Mouse (Mus musculus): ENCODE results near the gene Pnrc2. TPM values are rescaled to one million over a fixed set of nuclear protein-coding genes. Genes with fewer than 3 reads are reported as not detected.

Pnrc2 gene
- polyA plus RNA-seq, 1 experiment from 2014 or later: 74.9 TPM

DNA sequence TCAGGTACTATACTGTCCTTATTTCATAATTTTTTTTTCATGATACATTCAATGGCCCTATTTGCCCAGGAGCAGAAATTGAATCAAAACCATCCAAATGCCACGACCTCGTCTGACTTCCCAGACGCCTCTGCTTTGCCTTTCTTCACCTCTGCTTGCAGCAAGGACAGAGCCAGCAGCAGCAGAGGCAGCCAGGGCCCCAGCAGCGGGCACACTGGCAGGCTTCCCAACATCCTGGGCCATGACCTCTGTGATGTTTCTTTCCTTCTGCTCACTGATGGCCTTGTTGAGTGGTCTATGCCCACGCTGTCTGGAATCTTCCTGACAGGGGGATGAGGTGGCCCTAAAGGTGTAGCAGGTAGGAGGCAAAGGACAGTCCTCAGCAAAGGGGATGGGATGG is 26.1 kb downstream of the Pnrc2 start:
- WGBS (ENCODE audit: insufficient replicate concordance): 73% methylated on average over 5 of the region's 5 CpGs
- H3K9ac ChIP-seq (ENCODE audit: low read depth, low read length): no peak overlapping the region
- no peak overlapping the region for H3K4me2 ChIP-seq (ENCODE audit: low read depth, low read length)
- ATAC-seq (ENCODE audit: low read depth): no peak
- H3K36me3 ChIP-seq (ENCODE audit: control insufficient read depth, insufficient read depth): no peaks in the 10 kb centered on the region
- peaks cover 28% of the 10 kb centered on the region for H3K4me1 ChIP-seq (ENCODE audit: control insufficient read depth, low read depth, low read length)
- no peaks in the 10 kb centered on the region for H3K27me3 ChIP-seq (ENCODE audit: control insufficient read depth, insufficient read depth, low read depth, low read length)
- no peak overlapping the region for H3K27ac ChIP-seq (ENCODE audit: low read length)
- H3K4me3 ChIP-seq (ENCODE audit: low read depth, low read length): no peak overlapping the region
- no peaks in the 10 kb centered on the region for H3K9me3 ChIP-seq (replicated peaks; ENCODE audit: control insufficient read depth, low read length)

DNA sequence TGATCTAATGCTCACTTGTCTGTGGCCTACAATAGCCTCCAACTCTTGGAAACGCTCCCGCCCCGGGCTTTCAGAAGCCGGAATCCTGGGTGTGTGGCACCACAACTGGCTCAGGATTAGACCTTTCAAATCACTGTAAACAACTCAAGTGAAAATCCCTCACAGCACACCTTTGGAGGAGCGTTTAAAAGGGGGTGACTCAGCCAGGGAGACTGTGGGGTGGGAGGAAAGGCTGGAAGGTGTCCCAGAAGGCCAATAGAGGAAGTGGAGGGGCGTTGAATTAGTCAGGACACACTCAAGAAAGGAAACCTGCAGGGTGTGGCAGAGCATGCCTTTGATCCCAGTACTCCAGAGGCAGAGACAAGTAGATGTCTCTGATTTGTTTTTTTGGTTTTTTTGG is 29.2 kb downstream of the Pnrc2 start:
- WGBS (ENCODE audit: insufficient replicate concordance): 67% methylated on average over 6 of the region's 6 CpGs
- Histone ChIP-seq H3K27me3 (ENCODE audit: control insufficient read depth, insufficient read depth, low read depth, low read length) (no peaks in the 10 kb centered on the region), H3K27ac (ENCODE audit: low read length) (no peak overlapping the region), H3K4me3 (ENCODE audit: low read depth, low read length) (no peak overlapping the region), H3K36me3 (ENCODE audit: control insufficient read depth, insufficient read depth) (no peaks in the 10 kb centered on the region), H3K4me1 (ENCODE audit: control insufficient read depth, low read depth, low read length) (no peaks in the 10 kb centered on the region; the same call in 1 of the 2 replicates), H3K4me2 (ENCODE audit: low read depth, low read length) (no peak overlapping the region), H3K9ac (ENCODE audit: low read depth, low read length) (no peak overlapping the region), H3K9me3 (replicated peaks; ENCODE audit: control insufficient read depth, low read length) (no peaks in the 10 kb centered on the region)
- no peak for ATAC-seq (ENCODE audit: low read depth)

DNA sequence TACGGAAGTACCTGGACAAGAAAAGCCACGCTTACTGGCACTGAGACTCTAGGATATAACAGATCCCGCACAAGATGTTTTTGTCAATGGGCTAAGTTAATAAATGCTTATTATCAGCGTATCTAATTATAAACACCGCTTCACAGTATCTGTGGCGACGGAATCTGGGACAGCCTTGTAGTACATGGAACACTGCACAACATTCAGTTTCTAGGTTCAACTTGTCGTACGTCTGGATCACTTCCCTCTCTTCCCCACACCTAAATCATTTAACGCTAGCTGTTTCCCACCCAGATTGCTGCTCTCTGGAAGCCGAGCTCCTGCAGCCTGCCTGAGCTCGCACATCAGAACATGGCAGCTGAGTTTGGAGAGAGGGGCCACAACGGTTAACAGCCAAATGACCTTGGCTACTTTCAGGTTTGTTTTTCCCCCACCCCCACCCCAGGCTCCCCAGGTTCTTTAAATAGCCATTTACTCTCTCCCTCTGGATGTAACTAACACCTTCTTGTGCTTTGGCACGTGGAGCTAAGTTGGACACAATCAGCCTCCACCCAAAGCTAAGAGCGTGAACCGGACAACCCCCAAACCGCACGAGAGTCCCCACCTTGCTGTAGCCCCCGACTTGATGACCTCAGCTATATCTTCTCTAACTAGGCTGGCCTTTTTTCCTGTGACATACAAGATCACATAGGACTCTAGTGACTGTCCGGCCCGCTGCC is 34.2 kb downstream of the Pnrc2 start:
- no peaks in the 10 kb centered on the region for H3K4me1 ChIP-seq (ENCODE audit: control insufficient read depth, low read depth, low read length)
- H3K9ac ChIP-seq (ENCODE audit: low read depth, low read length): no peak overlapping the region
- no peak overlapping the region for H3K4me3 ChIP-seq (ENCODE audit: low read depth, low read length)
- WGBS (ENCODE audit: insufficient replicate concordance): 73% methylated on average over 21 of the region's 21 CpGs
- no peak for ATAC-seq (ENCODE audit: low read depth)
- H3K9me3 ChIP-seq (replicated peaks; ENCODE audit: control insufficient read depth, low read length): no peaks in the 10 kb centered on the region
- H3K36me3 ChIP-seq (ENCODE audit: control insufficient read depth, insufficient read depth): no peaks in the 10 kb centered on the region
- no peak overlapping the region for H3K27ac ChIP-seq (ENCODE audit: low read length)
- no peak overlapping the region for H3K4me2 ChIP-seq (ENCODE audit: low read depth, low read length)
- no peaks in the 10 kb centered on the region; the same call in 1 of the 2 replicates for H3K27me3 ChIP-seq (ENCODE audit: control insufficient read depth, insufficient read depth, low read depth, low read length)

DNA sequence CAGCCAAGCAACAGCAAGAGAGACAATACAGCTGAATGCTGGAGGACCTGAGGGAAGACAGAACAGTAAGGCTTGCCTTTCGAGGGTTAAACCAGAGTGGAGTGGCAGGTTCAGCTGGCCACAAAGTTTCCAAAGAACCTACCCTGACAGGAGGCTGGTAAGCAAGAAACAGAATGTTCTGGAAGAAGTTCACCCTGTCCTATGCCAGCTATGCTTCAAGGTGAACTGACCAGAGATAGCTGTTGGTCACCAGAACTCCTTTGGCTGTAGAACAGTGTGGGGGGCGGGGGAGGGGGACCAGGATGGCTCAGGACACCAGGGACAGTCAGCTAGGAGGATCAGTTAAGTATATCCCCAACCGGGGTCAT is 34.7 kb downstream of the Pnrc2 start:
- Histone ChIP-seq H3K9ac (ENCODE audit: low read depth, low read length) (no peak overlapping the region), H3K9me3 (replicated peaks; ENCODE audit: control insufficient read depth, low read length) (no peaks in the 10 kb centered on the region), H3K4me1 (ENCODE audit: control insufficient read depth, low read depth, low read length) (no peaks in the 10 kb centered on the region), H3K4me3 (ENCODE audit: low read depth, low read length) (no peak overlapping the region), H3K27me3 (ENCODE audit: control insufficient read depth, insufficient read depth, low read depth, low read length) (no peaks in the 10 kb centered on the region; the same call in 1 of the 2 replicates), H3K4me2 (ENCODE audit: low read depth, low read length) (no peak overlapping the region), H3K27ac (ENCODE audit: low read length) (no peak overlapping the region), H3K36me3 (ENCODE audit: control insufficient read depth, insufficient read depth) (no peaks in the 10 kb centered on the region)
- 52% methylated on average over 3 of the region's 3 CpGs for WGBS (ENCODE audit: insufficient replicate concordance)
- no peak for ATAC-seq (ENCODE audit: low read depth)

DNA sequence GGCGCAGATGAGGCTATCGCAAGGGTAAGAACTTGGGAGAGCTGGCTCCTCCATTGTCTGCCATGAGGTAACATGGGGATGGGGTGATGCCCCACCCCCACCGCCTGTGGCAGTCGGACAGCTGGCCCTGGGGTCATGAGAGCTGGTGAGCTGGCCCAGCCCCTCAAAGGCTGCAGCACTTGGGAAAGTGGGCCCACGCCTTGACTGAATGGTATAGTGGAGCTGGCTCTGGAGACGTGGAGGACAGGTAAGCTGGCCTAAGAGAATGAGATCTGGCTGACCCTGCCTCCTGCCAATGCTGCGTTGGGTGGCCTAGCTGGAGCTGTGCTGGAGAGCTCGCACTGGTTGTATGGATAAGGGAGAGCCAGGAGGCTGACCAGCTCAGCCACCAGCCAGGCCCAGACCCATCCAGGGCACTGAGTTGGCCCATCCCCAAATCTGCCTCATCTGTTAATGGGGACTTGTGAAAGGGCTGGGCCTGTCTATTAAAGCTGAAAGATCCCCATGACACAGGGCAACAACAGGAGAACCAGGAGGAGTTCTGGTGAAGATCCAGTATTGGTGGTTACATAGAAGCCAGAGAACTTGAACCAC is 39.4 kb downstream of the Pnrc2 start:
- H3K9ac ChIP-seq (ENCODE audit: low read depth, low read length): no peak overlapping the region
- no peaks in the 10 kb centered on the region for H3K9me3 ChIP-seq (replicated peaks; ENCODE audit: control insufficient read depth, low read length)
- no peak for ATAC-seq (ENCODE audit: low read depth)
- H3K4me2 ChIP-seq (ENCODE audit: low read depth, low read length): no peak overlapping the region
- no peak overlapping the region for H3K4me3 ChIP-seq (ENCODE audit: low read depth, low read length)
- WGBS (ENCODE audit: insufficient replicate concordance): 68% methylated on average over 8 of the region's 8 CpGs
- no peaks in the 10 kb centered on the region for H3K4me1 ChIP-seq (ENCODE audit: control insufficient read depth, low read depth, low read length)
- no peak overlapping the region for H3K27ac ChIP-seq (ENCODE audit: low read length)
- no peaks in the 10 kb centered on the region; the same call in 1 of the 2 replicates for H3K27me3 ChIP-seq (ENCODE audit: control insufficient read depth, insufficient read depth, low read depth, low read length)
- no peaks in the 10 kb centered on the region for H3K36me3 ChIP-seq (ENCODE audit: control insufficient read depth, insufficient read depth)

DNA sequence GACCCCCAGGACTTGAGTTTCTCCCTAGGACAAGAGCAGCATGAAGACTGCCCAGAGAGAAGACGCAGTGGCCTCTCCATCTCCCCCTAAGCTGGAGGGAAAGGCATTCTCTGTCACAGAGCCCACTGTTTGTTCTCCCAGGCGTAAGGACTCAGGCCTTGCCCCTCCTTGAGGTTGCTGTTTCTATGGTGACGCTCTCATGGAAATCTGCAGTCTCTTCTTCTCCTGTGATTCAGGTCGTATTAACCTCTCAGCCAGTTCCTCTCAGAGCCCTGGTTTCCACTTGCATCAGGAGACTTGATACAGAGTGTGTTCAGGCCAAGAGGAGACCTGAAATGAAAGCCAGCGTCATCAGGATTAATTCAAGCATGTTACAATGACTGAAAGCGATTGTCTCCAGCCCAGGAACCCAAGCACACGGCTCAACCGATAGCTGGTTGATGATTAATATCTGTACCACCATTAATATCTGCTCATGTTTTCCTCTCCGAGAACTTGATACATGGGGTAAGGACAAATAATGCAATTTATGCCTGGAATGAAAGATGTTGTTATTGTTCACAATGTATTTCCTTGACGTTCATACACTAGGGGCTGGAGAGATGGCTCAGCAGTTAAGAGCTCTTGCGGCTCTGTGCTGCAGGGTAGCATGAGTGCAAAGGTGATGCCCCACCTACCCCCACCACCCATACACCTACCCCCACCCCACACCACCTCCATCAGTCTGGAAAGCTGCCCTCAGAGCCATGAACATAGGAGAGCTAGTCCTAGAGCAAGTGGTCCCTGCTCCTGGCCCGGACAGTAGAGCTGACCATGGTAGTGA is 40.1 kb downstream of the Pnrc2 start:
- Histone ChIP-seq H3K27ac (ENCODE audit: low read length) (no peak overlapping the region), H3K9ac (ENCODE audit: low read depth, low read length) (no peak overlapping the region), H3K36me3 (ENCODE audit: control insufficient read depth, insufficient read depth) (no peaks in the 10 kb centered on the region), H3K4me3 (ENCODE audit: low read depth, low read length) (no peak overlapping the region), H3K27me3 (ENCODE audit: control insufficient read depth, insufficient read depth, low read depth, low read length) (no peaks in the 10 kb centered on the region; the same call in 1 of the 2 replicates), H3K4me2 (ENCODE audit: low read depth, low read length) (no peak overlapping the region), H3K9me3 (replicated peaks; ENCODE audit: control insufficient read depth, low read length) (no peaks in the 10 kb centered on the region), H3K4me1 (ENCODE audit: control insufficient read depth, low read depth, low read length) (no peaks in the 10 kb centered on the region)
- WGBS (ENCODE audit: insufficient replicate concordance): 70% methylated on average over 12 of the region's 12 CpGs
- ATAC-seq (ENCODE audit: low read depth): no peak

DNA sequence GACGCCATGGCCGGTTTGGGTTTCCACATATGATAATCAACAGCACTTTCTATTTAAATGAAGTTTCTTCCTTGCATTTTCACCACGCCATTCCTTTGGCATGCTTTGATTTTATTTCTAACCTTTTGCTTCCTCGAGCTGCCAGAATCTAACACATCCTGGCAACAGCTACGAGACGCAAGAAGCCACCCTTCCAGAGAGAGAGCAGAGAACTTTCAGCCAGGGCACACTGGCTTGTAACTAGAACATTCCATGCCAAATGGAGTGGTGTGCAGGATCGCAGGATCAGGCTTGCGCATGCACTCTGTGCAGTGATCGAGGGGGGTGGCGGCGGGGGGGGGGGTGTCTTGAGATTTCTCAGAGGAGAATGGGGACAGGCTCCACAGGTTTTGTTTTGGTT is 41.6 kb downstream of the Pnrc2 start:
- Histone ChIP-seq H3K9me3 (replicated peaks; ENCODE audit: control insufficient read depth, low read length) (no peaks in the 10 kb centered on the region), H3K4me3 (ENCODE audit: low read depth, low read length) (no peak overlapping the region), H3K4me2 (ENCODE audit: low read depth, low read length) (no peak overlapping the region), H3K4me1 (ENCODE audit: control insufficient read depth, low read depth, low read length) (no peaks in the 10 kb centered on the region), H3K36me3 (ENCODE audit: control insufficient read depth, insufficient read depth) (no peaks in the 10 kb centered on the region), H3K27me3 (ENCODE audit: control insufficient read depth, insufficient read depth, low read depth, low read length) (no peaks in the 10 kb centered on the region), H3K9ac (ENCODE audit: low read depth, low read length) (no peak overlapping the region), H3K27ac (ENCODE audit: low read length) (no peak overlapping the region)
- no peak for ATAC-seq (ENCODE audit: low read depth)
- 66% methylated on average over 11 of the region's 11 CpGs for whole genome bisulfite sequencing (ENCODE audit: insufficient replicate concordance)

DNA sequence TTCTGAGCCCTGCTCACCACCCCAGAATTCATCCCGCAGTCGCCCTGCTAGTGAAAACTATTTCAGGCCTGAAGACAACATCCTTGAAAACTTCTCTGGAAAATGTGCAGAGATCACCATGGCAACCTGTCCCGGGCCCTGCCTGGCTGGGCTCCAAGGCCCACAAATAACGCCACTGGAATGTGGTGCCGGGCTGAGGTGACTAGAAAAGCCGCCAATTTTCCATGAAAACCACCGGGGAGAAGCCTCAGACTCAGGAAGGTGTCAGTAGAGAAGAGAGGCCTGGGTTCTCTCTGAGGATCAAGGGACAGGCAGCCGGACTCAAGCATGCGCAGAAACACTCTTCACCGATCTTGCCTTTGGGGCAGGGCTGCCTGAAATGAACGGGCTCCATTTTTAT is 45.2 kb downstream of the Pnrc2 start:
- Histone ChIP-seq H3K36me3 (ENCODE audit: control insufficient read depth, insufficient read depth) (no peaks in the 10 kb centered on the region), H3K27me3 (ENCODE audit: control insufficient read depth, insufficient read depth, low read depth, low read length) (no peaks in the 10 kb centered on the region), H3K4me3 (ENCODE audit: low read depth, low read length) (no peak overlapping the region), H3K4me1 (ENCODE audit: control insufficient read depth, low read depth, low read length) (no peaks in the 10 kb centered on the region), H3K4me2 (ENCODE audit: low read depth, low read length) (no peak overlapping the region), H3K27ac (ENCODE audit: low read length) (no peak overlapping the region), H3K9me3 (replicated peaks; ENCODE audit: control insufficient read depth, low read length) (no peaks in the 10 kb centered on the region), H3K9ac (ENCODE audit: low read depth, low read length) (no peak overlapping the region)
- WGBS (ENCODE audit: insufficient replicate concordance): 70% methylated on average over 11 of the region's 11 CpGs
- ATAC-seq (ENCODE audit: low read depth): no peak

DNA sequence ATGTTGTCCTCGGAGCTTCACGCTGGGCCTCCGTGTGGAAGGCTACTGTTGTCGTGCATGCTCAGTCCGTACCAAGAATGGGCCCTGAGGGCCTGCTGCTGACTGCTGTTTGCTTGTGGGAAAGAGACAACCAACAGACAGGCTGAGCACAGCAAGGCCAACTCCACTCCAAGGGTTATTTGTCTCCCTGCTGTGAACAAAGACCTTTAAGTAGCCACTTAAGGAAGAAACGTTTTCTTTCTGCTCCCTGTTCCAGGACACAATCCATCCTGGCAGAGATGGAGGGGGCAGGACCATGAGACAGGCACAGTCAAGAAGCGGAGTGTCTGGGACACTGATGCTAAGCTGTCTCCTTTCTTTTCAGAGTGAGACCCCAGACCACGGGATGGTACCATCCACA is 49.4 kb downstream of the Pnrc2 start:
- H3K27ac ChIP-seq (ENCODE audit: low read length): no peak overlapping the region

More for the DNA sequence above, 49.4 kb downstream of the Pnrc2 start:
- H3K36me3 ChIP-seq (ENCODE audit: control insufficient read depth, insufficient read depth): no peaks in the 10 kb centered on the region
- ATAC-seq (ENCODE audit: low read depth): no peak
- H3K4me1 ChIP-seq (ENCODE audit: control insufficient read depth, low read depth, low read length): no peaks in the 10 kb centered on the region; the same call in 1 of the 2 replicates
- no peak overlapping the region for H3K4me3 ChIP-seq (ENCODE audit: low read depth, low read length)
- H3K27me3 ChIP-seq (ENCODE audit: control insufficient read depth, insufficient read depth, low read depth, low read length): no peaks in the 10 kb centered on the region
- no peak overlapping the region for H3K9ac ChIP-seq (ENCODE audit: low read depth, low read length)
- no peaks in the 10 kb centered on the region for H3K9me3 ChIP-seq (replicated peaks; ENCODE audit: control insufficient read depth, low read length)
- 61% methylated on average over 8 of the region's 8 CpGs for WGBS (ENCODE audit: insufficient replicate concordance)
- no peak overlapping the region for H3K4me2 ChIP-seq (ENCODE audit: low read depth, low read length)
